Mouse (Mus musculus) midbrain, embryonic 14.5 days (tissue): Measurements from ENCODE around the gene H2al1f. TPM values are rescaled to one million over a fixed set of nuclear protein-coding genes. Genes with fewer than 3 reads are reported as not detected.
"Not testable (repeated sequence)": the region's sequence is repeated elsewhere in the genome, so short reads cannot be mapped to it uniquely, and the experiment has no call there.

Experiments
- ATAC-seq: fragments of 200-750 bp; cut with Nextera tagmentation; 2 replicates; pipeline ENCODE4 v1.8.0; 2017; ENCODE audit warnings: moderate number of reproducible peaks, moderate library complexity; ENCODE audit not compliant: low FRiP score, low TSS enrichment
- DNase-seq: peaks from one replicate; pipeline ENCODE4 v3.0.0-alpha.2; 2015
- H3K27ac ChIP-seq: fragments of 300-500 bp; sonication (generic); replicated peaks from 2 replicates; pipeline ENCODE4 v1.5.1; 2014; ENCODE audit warnings: mild to moderate bottlenecking, low read depth, low read length, moderate library complexity
- H3K27me3 ChIP-seq: fragments of 300-500 bp; sonication (generic); 2 replicates; pipeline ENCODE4 v1.6.1; 2014; ENCODE audit warnings: low read length, control low read depth, mixed read lengths; ENCODE audit not compliant: control insufficient read depth, insufficient read depth
- H3K36me3 ChIP-seq: fragments of 300-500 bp; sonication (generic); 2 replicates; pipeline ENCODE4 v1.6.1; 2014; ENCODE audit warnings: low read length, control low read depth; ENCODE audit not compliant: control insufficient read depth, insufficient read depth
- H3K4me1 ChIP-seq: fragments of 300-500 bp; sonication (generic); 2 replicates; pipeline ENCODE4 v1.6.1; 2014; ENCODE audit warnings: mild to moderate bottlenecking, antibody characterized with exemption, low read length, control low read depth; ENCODE audit not compliant: control insufficient read depth, insufficient read depth
- H3K4me2 ChIP-seq: fragments of 300-500 bp; sonication (generic); 2 replicates; pipeline ENCODE4 v1.6.1; 2014; ENCODE audit warnings: mild to moderate bottlenecking, low read length, moderate library complexity
- H3K4me3 ChIP-seq: fragments of 300-500 bp; sonication (generic); replicated peaks from 2 replicates; pipeline ENCODE4 v1.5.1; 2014; ENCODE audit warnings: low read depth, low read length
- H3K9ac ChIP-seq: fragments of 300-500 bp; sonication (generic); replicated peaks from 2 replicates; pipeline ENCODE4 v1.6.1; 2014; ENCODE audit warnings: mild to moderate bottlenecking, low read length, moderate library complexity
- H3K9me3 ChIP-seq: fragments of 300-500 bp; sonication (generic); 2 replicates; pipeline ENCODE4 v1.6.1; 2016; ENCODE audit warnings: low read length, control low read depth, mixed read lengths; ENCODE audit not compliant: control insufficient read depth
- WGBS: fragments of 180-500 bp; shearing (Covaris S2); extraction: QIAGEN DNeasy Blood & Tissue Kit; methylation state at CpG from one replicate; pipeline ENCODE4 v1.1.7; 2014; 5-methylcytosine and 5-hydroxymethylcytosine counted together
- polyA plus RNA-seq: library from polyadenylated mRNA; unstranded; fragments of >200 nt; fragmentation: Nextera tagmentation; extraction: Ambion mirVana; gene quantifications from 2 replicates; pipeline ENCODE4 v1.2.1, GENCODE M21; 2014

The H2al1f gene
- polyA plus RNA-seq, 1 experiment from 2014 or later, result not detected

- DNase-seq, H3K27ac ChIP-seq, H3K9ac ChIP-seq, ATAC-seq, H3K4me1 ChIP-seq, H3K4me3 ChIP-seq, H3K4me2 ChIP-seq, H3K27me3 ChIP-seq, H3K9me3 ChIP-seq, H3K36me3 ChIP-seq: not testable (repeated sequence)
- 97% methylated on average over 1 of the region's 3 CpGs for WGBS
These were observed 12.8 kb upstream of the H2al1f start, which contains the start of gene H2al1b for GRCm38 (mm10) chrX:11302132-11302531. Gene H2al1b (plus strand): TSS chrX:11302432.

DNA sequence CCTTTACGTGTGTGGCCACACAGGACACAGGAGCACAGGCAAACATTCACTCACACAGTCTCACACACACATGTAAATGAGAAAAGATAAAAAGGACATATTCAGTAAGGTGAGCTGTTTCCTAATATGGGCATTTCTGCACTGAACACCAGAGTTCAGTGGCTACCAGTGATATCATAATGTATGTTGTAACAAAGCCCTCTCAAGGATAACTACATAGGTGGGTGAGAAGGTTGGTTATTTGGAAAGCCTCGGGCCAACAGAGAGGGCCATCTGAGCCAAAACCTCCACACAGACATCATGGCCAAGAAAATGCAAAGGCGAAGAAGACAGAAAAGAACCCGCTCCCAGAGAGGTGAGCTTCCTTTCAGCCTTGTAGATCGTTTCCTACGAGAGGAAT is 9.6 kb upstream of the H2al1f start, which contains the start of gene H2al1c:
H2al1c (plus strand) TSS at position 301 of the 400 bp plus-strand sequence.
- H3K4me3 ChIP-seq, H3K27me3 ChIP-seq, DNase-seq, H3K4me1 ChIP-seq, ATAC-seq, H3K9me3 ChIP-seq, H3K36me3 ChIP-seq, H3K4me2 ChIP-seq, H3K27ac ChIP-seq, H3K9ac ChIP-seq: not testable (repeated sequence)
- 67% methylated on average over 1 of the region's 6 CpGs for WGBS

DNA sequence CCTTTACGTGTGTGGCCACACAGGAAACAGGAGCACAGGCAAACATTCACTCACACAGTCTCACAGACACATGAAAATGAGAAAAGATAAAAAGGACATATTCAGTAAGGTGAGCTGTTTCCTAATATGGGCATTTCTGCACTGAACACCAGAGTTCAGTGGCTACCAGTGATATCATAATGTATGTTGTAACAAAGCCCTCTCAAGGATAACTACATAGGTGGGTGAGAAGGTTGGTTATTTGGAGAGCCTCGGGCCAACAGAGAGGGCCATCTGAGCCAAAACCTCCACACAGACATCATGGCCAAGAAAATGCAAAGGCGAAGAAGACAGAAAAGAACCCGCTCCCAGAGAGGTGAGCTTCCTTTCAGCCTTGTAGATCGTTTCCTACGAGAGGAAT is 6.4 kb upstream of the H2al1f start, which contains the start of gene H2al1d:
H2al1d (plus strand) TSS at position 301 of the 400 bp plus-strand sequence.
- no CpG with 5 or more reads among the region's 6 CpGs for WGBS

GRCm38 (mm10) chrX:11311634-11312033 is 3.3 kb upstream of the H2al1f start, which contains the start of gene H2al1e:
Gene H2al1e (plus strand): TSS chrX:11311934.
- H3K9me3 ChIP-seq, ATAC-seq, H3K4me1 ChIP-seq, H3K27me3 ChIP-seq, DNase-seq, H3K4me3 ChIP-seq, H3K27ac ChIP-seq, H3K9ac ChIP-seq, H3K36me3 ChIP-seq, H3K4me2 ChIP-seq: not testable (repeated sequence)
- WGBS, result no CpG with 5 or more reads among the region's 3 CpGs

More for the DNA sequence above, 6.4 kb upstream of the H2al1f start, which contains the start of gene H2al1d:
- not testable (repeated sequence) for H3K9me3 ChIP-seq, H3K4me3 ChIP-seq, H3K27me3 ChIP-seq, H3K4me1 ChIP-seq, H3K9ac ChIP-seq, H3K27ac ChIP-seq, DNase-seq, ATAC-seq, H3K4me2 ChIP-seq, H3K36me3 ChIP-seq

DNA sequence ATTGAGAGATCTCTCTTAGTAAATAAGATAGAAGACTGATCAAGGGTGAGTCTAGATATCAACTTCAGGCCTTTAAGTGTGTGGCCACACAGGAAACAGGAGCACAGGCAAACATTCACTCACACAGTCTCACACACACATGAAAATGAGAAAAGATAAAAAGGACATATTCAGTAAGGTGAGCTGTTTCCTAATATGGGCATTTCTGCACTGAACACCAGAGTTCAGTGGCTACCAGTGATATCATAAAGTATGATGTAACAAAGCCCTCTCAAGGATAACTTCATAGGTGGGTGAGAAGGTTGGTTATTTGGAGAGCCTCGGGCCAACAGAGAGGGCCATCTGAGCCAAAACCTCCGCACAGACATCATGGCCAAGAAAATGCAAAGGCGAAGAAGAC is 3.0 kb downstream of the H2al1f start, which contains the start of gene H2al1g:
H2al1g (plus strand) TSS at position 301 of the 400 bp plus-strand sequence.
- H3K4me1 ChIP-seq, result not testable (repeated sequence)
- no CpG with 5 or more reads among the region's 3 CpGs for WGBS

DNA sequence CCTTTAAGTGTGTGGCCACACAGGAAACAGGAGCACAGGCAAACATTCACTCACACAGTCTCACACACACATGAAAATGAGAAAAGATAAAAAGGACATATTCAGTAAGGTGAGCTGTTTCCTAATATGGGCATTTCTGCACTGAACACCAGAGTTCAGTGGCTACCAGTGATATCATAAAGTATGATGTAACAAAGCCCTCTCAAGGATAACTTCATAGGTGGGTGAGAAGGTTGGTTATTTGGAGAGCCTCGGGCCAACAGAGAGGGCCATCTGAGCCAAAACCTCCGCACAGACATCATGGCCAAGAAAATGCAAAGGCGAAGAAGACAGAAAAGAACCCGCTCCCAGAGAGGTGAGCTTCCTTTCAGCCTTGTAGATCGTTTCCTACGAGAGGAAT is 6.2 kb downstream of the H2al1f start, which contains the start of gene H2al1h:
H2al1h (plus strand) TSS at position 301 of the 400 bp plus-strand sequence.
- H3K4me1 ChIP-seq, H3K36me3 ChIP-seq, H3K27ac ChIP-seq, H3K27me3 ChIP-seq, H3K9ac ChIP-seq, H3K4me2 ChIP-seq, H3K9me3 ChIP-seq, H3K4me3 ChIP-seq, ATAC-seq, DNase-seq: not testable (repeated sequence)
- WGBS, result no CpG with 5 or more reads among the region's 6 CpGs

More for the DNA sequence above, 3.0 kb downstream of the H2al1f start, which contains the start of gene H2al1g:
- H3K4me3 ChIP-seq, H3K9me3 ChIP-seq, H3K4me2 ChIP-seq, H3K27ac ChIP-seq, H3K27me3 ChIP-seq, ATAC-seq, H3K9ac ChIP-seq, DNase-seq, H3K36me3 ChIP-seq: not testable (repeated sequence)

GRCm38 (mm10) chrX:11324359-11324758 is 9.4 kb downstream of the H2al1f start, which contains the start of gene H2al1i:
Gene H2al1i (plus strand): TSS chrX:11324659.
- DNase-seq, H3K9ac ChIP-seq, H3K4me3 ChIP-seq, H3K27me3 ChIP-seq, H3K4me2 ChIP-seq, H3K27ac ChIP-seq, H3K36me3 ChIP-seq, H3K9me3 ChIP-seq, H3K4me1 ChIP-seq, ATAC-seq: not testable (repeated sequence)
- WGBS, result 85% methylated on average over 2 of the region's 5 CpGs

DNA sequence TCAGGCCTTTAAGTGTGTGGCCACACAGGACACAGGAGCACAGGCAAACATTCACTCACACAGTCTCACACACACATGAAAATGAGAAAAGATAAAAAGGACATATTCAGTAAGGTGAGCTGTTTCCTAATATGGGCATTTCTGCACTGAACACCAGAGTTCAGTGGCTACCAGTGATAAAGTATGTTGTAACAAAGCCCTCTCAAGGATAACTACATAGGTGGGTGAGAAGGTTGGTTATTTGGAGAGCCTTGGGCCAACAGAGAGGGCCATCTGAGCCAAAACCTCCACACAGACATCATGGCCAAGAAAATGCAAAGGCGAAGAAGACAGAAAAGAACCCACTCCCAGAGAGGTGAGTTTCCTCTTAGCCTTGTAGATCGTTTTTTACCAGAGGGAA is 12.6 kb downstream of the H2al1f start, which contains the start of gene H2al1j:
H2al1j (plus strand) TSS at position 301 of the 400 bp plus-strand sequence.
- ATAC-seq, H3K9ac ChIP-seq, H3K27me3 ChIP-seq, DNase-seq, H3K36me3 ChIP-seq, H3K4me2 ChIP-seq, H3K4me1 ChIP-seq, H3K27ac ChIP-seq, H3K9me3 ChIP-seq, H3K4me3 ChIP-seq: not testable (repeated sequence)
- 88% methylated on average over 2 of the region's 2 CpGs for WGBS

- 65% methylated on average over 9 of the region's 9 CpGs for WGBS
- no peak overlapping the region for H3K27ac ChIP-seq
- ATAC-seq, result no peak
- H3K4me2 ChIP-seq, result no peak overlapping the region
- no peaks in the 10 kb centered on the region for H3K36me3 ChIP-seq
- H3K9ac ChIP-seq, result no peak overlapping the region
- H3K4me1 ChIP-seq, result no peaks in the 10 kb centered on the region
- no peak overlapping the region for H3K4me3 ChIP-seq
- no peaks in the 10 kb centered on the region for H3K9me3 ChIP-seq
- peak; percentile 45 for DNase-seq
- no peaks in the 10 kb centered on the region for H3K27me3 ChIP-seq
These were observed 30.8 kb downstream of the H2al1f start for GRCm38 (mm10) chrX:11345762-11346161.
